Mouse (Mus musculus) heart, postnatal 36 days (tissue): ENCODE measurements around the gene Tango6. TPM values are rescaled to one million over a fixed set of nuclear protein-coding genes. Genes with fewer than 3 reads are reported as not detected.

Experiments used
- DNase-seq, 2 experiments: peaks; one replicate each; pipeline ENCODE4 v3.0.0; 2021 to 2022
- intact Hi-C: fragments of 180-260 bp; cut with DNase I; formaldehyde crosslinking; loops from one replicate; pipeline ENCODE4 v1.15.1; 2025
- total RNA-seq, 2 experiments: library from RNA; stranded (reverse); gene quantifications; 2 replicates each; pipeline ENCODE4 v1.2.3; 2021

Tango6 gene
- 10 to 100 TPM; 10.7 to 11.2 TPM for total RNA-seq

- peak; percentile 92 to 93 for DNase-seq
- intact Hi-C loops: no loop called here
Measured at GRCm38 (mm10) chr8:106682971-106683668, at the start of gene Tango6. Tango6 (plus strand) TSS chr8:106683068.

GRCm38 (mm10) chr8:106633361-106634158 lies 49.3 kb upstream of the Tango6 start:
- intact Hi-C loops: no loop called here
- DNase-seq: no peak

- intact Hi-C loops: no loop called here
- DNase-seq: no peak
Measured at GRCm38 (mm10) chr8:106635284-106635683, 47.6 kb upstream of the Tango6 start.

GRCm38 (mm10) chr8:106637446-106637845 lies 45.4 kb upstream of the Tango6 start:
- intact Hi-C loops: no loop called here

GRCm38 (mm10) chr8:106638768-106639295 lies 44.0 kb upstream of the Tango6 start:
- intact Hi-C loops: no loop called here

More at GRCm38 (mm10) chr8:106637446-106637845, 45.4 kb upstream of the Tango6 start:
- DNase-seq: no peak

GRCm38 (mm10) chr8:106640212-106640611 lies 42.7 kb upstream of the Tango6 start:
- DNase-seq: no peak
- intact Hi-C loops: no loop called here

More at GRCm38 (mm10) chr8:106638768-106639295, 44.0 kb upstream of the Tango6 start:
- DNase-seq: no peak

- intact Hi-C loops: no loop called here
- no peak for DNase-seq
Measured at GRCm38 (mm10) chr8:106640921-106641320, 41.9 kb upstream of the Tango6 start.

- DNase-seq: no peak
- intact Hi-C loops: no loop called here
Measured at GRCm38 (mm10) chr8:106642172-106642571, 40.7 kb upstream of the Tango6 start.

- intact Hi-C loops: no loop called here
- DNase-seq: no peak
Measured at GRCm38 (mm10) chr8:106643100-106643499, 39.8 kb upstream of the Tango6 start.

GRCm38 (mm10) chr8:106644957-106645356 lies 37.9 kb upstream of the Tango6 start:
- intact Hi-C loops: loop anchor here (5.0 kb wide), 2 partner anchors 103 to 233 kb away; no protein-coding TSS in a partner anchor
- no peak for DNase-seq

GRCm38 (mm10) chr8:106646153-106646552 lies 36.7 kb upstream of the Tango6 start:
- no peak for DNase-seq
- intact Hi-C loops: loop anchor here (5.0 kb wide), 2 partner anchors 104 to 234 kb away; no protein-coding TSS in a partner anchor

- intact Hi-C loops: loop anchor here (1.0 to 5.0 kb wide), 4 partner anchors 85 to 234 kb away; no protein-coding TSS in a partner anchor
- no peak for DNase-seq
Measured at GRCm38 (mm10) chr8:106646731-106647130, 36.1 kb upstream of the Tango6 start.

GRCm38 (mm10) chr8:106647387-106647786 lies 35.5 kb upstream of the Tango6 start:
- peak; percentile 77 to 83 for DNase-seq
- intact Hi-C loops: loop anchor here (1.0 to 5.0 kb wide), 4 partner anchors 86 to 235 kb away; no protein-coding TSS in a partner anchor

GRCm38 (mm10) chr8:106648421-106648820 lies 34.4 kb upstream of the Tango6 start:
- DNase-seq: no peak
- intact Hi-C loops: loop anchor here (5.0 kb wide), 2 partner anchors 106 to 236 kb away; no protein-coding TSS in a partner anchor

- intact Hi-C loops: no loop called here
- no peak for DNase-seq
Measured at GRCm38 (mm10) chr8:106651994-106652393, 30.9 kb upstream of the Tango6 start.

GRCm38 (mm10) chr8:106656046-106656445 lies 26.8 kb upstream of the Tango6 start:
- intact Hi-C loops: no loop called here

GRCm38 (mm10) chr8:106672786-106673185 lies 10.1 kb upstream of the Tango6 start:
- intact Hi-C loops: no loop called here
- DNase-seq: no peak

More at GRCm38 (mm10) chr8:106656046-106656445, 26.8 kb upstream of the Tango6 start:
- no peak for DNase-seq

GRCm38 (mm10) chr8:106674318-106674717 lies 8.6 kb upstream of the Tango6 start:
- intact Hi-C loops: no loop called here
- DNase-seq: no peak

GRCm38 (mm10) chr8:106674894-106675293 lies 8.0 kb upstream of the Tango6 start:
- intact Hi-C loops: no loop called here
- DNase-seq: no peak

- DNase-seq: no peak
- intact Hi-C loops: no loop called here
Measured at GRCm38 (mm10) chr8:106684387-106684786, 1.5 kb downstream of the Tango6 start.

GRCm38 (mm10) chr8:106687479-106687878 lies 4.6 kb downstream of the Tango6 start:
- intact Hi-C loops: loop anchor here (1.0 kb wide), 1 partner anchor 203 kb away; no protein-coding TSS in a partner anchor
- no peak for DNase-seq
